Mouse (Mus musculus): ENCODE data around the gene Urah.

DNA sequence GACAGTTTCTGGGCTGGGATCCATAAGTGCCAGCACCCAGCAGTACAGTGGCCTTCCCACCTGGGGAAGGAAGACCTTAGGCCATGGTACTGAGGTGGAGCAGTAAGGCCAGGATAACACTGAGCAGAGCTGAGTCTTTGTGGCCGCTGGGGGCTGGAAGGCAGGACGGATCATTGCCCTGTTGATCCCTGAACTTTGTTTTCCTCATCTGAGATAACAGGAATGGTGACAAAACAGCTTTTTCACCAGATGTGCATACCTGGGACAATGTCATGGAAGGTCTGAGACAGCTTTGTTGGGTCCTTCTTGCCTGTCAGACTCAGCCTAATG is 905 bp downstream of the Urah start:
- TF ChIP-seq CTCF (IDR thresholded peaks at IDR 0.05; ENCODE audit: low read depth) (no peak), EP300 (optimal IDR thresholded peaks at IDR 0.05) (no peak)
